Mouse (Mus musculus) stomach, postnatal 0 days (tissue): Measurements from ENCODE around the gene 3110040M04Rik.

ENCODE experiments used
- CTCF ChIP-seq: IDR thresholded peaks from 2 replicates; pipeline ENCODE4 v1.5.1; 2016; ENCODE audit warnings: antibody characterized with exemption, low read depth, mild to moderate bottlenecking, moderate library complexity
- EP300 ChIP-seq: optimal IDR thresholded peaks from 2 replicates; pipeline ENCODE3; 2016; ENCODE audit warnings: antibody characterized with exemption

DNA sequence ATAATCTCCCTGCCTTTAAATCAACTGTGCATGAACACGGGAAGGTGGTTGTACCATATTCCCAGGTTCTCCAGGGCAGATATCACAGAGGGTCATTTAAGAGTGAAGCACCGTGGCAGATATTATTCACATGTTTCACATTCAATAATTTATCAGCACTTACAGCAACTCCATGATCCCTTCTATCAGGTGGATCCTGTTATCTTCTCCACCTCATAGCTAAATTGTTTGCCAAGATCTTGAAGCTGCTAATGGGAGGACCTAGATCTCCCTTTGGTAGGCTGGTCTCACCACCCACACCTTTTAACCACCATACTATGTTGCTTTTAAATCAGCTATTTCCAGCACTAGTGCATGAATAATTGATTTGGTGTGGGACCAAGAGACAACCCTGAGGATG is 23.8 kb upstream of the 3110040M04Rik start:
- TF ChIP-seq CTCF (no peak), EP300 (no peak)
